Mouse (Mus musculus): ENCODE data around the gene Gbp8.
"Not testable (repeated sequence)": the region's sequence is repeated elsewhere in the genome, so short reads cannot be mapped to it uniquely, and the experiment has no call there.

GRCm38 (mm10) chr5:105109775-105110174, 29.6 kb downstream of the Gbp8 start:
- not testable (repeated sequence) for TF ChIP-seq POLR2A (IDR thresholded peaks at IDR 0.05; ENCODE audit: borderline replicate concordance, insufficient read depth, low read length); CTCF (IDR thresholded peaks at IDR 0.05; ENCODE audit: borderline replicate concordance, insufficient read depth, low read depth, low read length)
